Mouse (Mus musculus): ENCODE results near the gene Vps29.

DNA sequence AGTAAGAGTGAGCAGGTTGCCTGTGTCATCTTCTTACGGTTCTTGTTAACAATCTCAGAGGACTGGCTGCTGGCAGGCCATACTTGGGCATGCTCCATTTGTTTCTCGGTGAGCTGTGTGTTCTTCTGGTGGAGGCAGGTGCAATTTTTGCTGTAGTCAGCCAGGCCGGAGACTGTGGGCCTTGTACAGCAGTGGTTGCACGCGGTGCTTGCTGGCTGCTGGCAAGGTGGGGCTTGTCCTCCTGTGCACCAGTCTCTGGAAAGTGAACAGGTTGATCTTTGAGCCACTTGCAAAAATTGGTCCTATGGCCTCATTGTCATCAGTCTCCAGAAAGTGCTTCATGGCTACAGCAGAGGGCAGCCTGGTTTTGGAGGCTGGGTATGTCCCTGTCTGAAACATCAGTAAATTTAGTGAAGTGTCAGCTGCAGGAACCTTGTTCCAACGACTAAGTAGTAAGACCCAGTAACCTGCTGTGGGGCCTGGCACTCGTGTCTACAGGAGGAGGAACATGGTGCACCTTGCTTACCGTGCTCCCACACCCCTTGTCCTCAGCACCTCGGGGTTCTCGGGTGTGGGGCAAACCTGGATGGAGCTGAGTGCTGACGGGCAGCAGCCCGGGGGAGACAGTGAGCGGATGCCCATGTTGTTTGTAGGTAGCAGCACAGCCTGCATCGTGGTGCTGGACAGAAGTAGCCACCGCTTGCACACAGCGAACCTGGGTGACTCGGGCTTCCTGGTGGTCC, 41.1 kb upstream of the Vps29 start:
- TF ChIP-seq CTCF (IDR thresholded peaks at IDR 0.05; ENCODE audit: low read depth, low read length) (no peak), GATA1 (IDR thresholded peaks at IDR 0.05; ENCODE audit: borderline replicate concordance, low read length) (no peak)
